Mouse (Mus musculus) lung, adult 18-20 months (tissue): ENCODE data around the gene Snx9.

Experiments
- DNase-seq, 2 experiments: peaks; one replicate each; pipeline ENCODE4 v3.0.0; 2022; ENCODE audit warnings: mixed read lengths in 2 of 2

Gene Snx9

GRCm38 (mm10) chr17:5934554-5935324 is 93.6 kb downstream of the Snx9 start:
- peak; percentile 90 to 92 for DNase-seq

DNA sequence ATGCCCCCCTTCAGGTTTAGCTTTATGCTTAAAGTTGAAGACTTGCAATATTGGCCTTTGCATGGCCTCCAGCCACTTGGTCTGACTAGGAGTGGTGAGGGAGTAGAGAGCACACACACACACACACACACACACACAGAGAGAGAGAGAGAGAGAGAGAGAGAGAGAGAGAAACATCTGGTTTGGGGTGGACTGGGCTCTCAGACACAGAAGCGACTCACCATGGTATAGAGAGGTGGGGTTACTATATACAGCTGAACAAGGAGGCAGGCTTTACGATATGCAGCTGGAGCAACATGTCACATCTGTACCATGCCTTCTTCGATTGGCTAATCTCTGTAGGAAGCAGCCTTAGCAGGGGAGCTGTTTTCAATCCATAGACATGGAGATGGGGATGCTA is 94.6 kb downstream of the Snx9 start:
- DNase-seq = no peak

GRCm38 (mm10) chr17:5936276-5936675 is 95.1 kb downstream of the Snx9 start:
- DNase-seq = peak; percentile 74 to 78

- DNase-seq = peak in 1 of 2 experiments; percentile 30
These were observed 96.3 kb downstream of the Snx9 start for GRCm38 (mm10) chr17:5937441-5937840.

DNA sequence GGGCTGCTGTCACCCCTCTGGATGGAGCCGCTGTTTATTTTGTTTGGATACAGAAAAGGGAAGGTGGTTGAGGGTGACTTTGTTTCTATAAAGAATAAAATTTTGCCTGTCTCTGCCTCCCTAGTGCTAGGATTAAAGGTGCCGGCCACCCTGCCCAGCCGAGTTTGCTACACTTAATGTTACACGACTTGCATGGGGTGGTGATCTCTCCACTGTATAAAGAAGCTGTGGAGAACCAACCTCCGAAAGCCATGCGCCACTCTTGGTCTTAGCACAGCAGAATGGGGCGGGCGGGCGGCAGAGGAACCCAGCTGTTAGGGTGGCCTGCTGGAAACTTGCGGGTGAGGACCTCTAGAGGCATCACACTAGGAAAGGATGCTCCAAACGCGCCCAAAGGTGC is 98.7 kb downstream of the Snx9 start:
- DNase-seq = no peak

- peak; percentile 87 to 90 for DNase-seq
These were observed 99.7 kb downstream of the Snx9 start for GRCm38 (mm10) chr17:5940792-5941191.

DNA sequence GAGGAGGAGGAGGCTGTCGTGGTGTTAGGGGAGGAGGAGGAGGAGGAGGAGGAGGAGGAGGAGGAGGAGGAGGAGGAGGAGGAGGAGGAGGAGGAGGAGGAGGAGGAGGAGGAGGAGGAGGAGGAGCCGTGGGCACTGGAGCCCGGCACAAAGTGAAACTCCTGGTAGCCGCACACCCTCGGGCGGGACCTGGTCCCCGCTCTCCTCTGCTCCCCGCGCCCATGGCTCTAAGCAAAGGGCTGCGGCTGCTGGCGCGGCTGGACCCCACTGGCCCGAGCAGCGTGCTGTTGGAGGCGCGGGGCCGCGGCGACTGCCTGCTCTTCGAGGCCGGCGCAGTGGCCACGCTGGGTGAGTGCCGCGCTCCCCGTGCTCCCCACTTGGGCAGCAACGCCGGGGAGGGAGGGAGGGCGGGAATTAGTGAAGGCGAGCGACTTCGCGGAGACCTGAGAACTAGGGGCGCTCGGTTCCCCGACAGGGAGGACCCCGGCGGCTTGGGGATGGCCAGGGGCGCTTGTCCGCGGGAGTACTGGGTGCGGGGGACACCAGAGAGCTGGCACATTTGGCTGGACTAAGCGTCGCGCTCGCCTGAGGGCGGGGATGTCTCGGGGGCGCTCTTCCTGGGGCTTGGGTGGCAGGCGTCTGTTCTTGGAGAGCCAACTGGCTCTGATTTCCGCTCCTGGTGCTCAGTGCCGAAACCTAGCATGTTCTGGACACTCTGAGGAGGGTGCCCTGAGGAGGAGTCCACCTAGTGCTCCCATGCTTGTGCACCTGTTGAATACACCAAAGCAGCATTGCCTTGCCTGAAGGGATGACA is 100.3 kb downstream of the Snx9 start, which contains the start of gene Synj2:
Synj2 (plus strand) TSS at position 51 of the 814 bp plus-strand sequence.
- peak; percentile 58 to 64 for DNase-seq

GRCm38 (mm10) chr17:5942156-5942555 is 101.0 kb downstream of the Snx9 start:
- no peak for DNase-seq

GRCm38 (mm10) chr17:5943053-5943452 is 101.9 kb downstream of the Snx9 start:
- DNase-seq = no peak

DNA sequence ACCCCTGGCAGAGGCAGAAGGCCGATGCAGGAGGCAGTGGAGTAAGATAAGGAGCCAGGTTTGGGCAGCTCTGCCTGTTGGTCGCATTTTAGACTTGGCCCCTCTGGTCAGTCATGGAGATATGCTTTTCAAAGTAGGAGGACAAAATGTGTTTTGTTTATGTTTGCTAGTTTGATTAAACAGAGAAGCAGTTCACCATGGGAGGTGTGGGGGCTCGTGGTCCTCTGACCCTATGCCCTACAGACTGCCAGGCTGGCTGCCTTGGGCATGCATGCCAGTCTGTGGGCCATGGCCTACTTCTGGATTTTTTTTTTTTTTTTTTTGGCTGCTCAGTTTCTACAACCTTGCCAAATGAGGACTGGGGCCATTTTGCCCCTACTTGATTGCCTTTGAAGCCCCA is 105.9 kb downstream of the Snx9 start:
- no peak for DNase-seq

DNA sequence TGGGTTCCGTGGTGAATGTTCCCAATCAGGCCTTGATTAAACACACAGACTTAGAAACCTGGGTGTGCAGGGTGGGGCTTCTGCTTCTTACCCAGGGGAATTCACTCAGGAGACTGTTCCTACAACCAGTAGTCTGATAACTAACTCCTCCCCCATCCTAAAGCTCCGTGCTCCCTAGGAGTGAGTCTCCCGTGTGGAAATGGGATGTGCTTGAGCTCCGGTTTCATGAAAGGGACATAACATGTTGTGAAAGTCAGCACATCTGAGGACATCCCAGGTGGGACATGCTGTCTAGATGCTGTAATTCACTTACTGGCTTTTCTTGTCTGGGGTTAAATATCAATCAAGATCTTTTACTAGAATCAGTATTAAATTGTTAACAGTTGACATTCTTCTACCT is 111.3 kb downstream of the Snx9 start:
- DNase-seq = no peak

- no peak for DNase-seq
These were observed 115.3 kb downstream of the Snx9 start for GRCm38 (mm10) chr17:5956350-5957000.

GRCm38 (mm10) chr17:5957097-5957496 is 116.0 kb downstream of the Snx9 start:
- DNase-seq = peak in 1 of 2 experiments; percentile 39

- no peak for DNase-seq
These were observed 117.1 kb downstream of the Snx9 start for GRCm38 (mm10) chr17:5958229-5958628.

- DNase-seq = no peak
These were observed 117.5 kb downstream of the Snx9 start for GRCm38 (mm10) chr17:5958636-5959035.

- peak; percentile 64 to 71 for DNase-seq
These were observed 118.0 kb downstream of the Snx9 start for GRCm38 (mm10) chr17:5959096-5959495.

- peak in 1 of 2 experiments; percentile 35 for DNase-seq
These were observed 118.7 kb downstream of the Snx9 start for GRCm38 (mm10) chr17:5959802-5960201.

- DNase-seq = peak in 1 of 2 experiments; percentile 39
These were observed 122.6 kb downstream of the Snx9 start for GRCm38 (mm10) chr17:5963766-5964165.

GRCm38 (mm10) chr17:5965084-5965781 is 124.1 kb downstream of the Snx9 start:
- peak in 1 of 2 experiments; percentile 32 for DNase-seq

GRCm38 (mm10) chr17:5966706-5967105 is 125.6 kb downstream of the Snx9 start:
- DNase-seq = no peak

GRCm38 (mm10) chr17:5968562-5968961 is 127.4 kb downstream of the Snx9 start:
- DNase-seq = peak; percentile 30 to 58

DNA sequence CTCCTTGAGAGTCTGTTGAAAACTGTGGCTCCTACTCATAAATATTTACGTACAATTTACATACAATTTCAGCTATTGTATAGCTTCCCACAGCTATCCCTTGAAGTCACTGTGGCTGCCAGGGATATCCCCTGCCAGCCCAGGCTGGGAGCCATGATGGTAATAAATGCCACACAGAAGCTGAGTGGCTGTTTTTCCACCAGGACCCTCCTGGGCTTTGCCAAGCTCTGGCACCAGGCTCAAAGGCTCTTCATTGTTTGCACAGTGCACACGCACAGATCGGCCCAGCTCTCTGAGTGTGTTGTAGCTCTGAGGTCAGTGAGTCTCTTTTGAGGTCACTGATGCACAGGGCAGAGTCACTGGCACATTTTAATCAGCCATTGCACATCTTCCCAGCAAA is 128.1 kb downstream of the Snx9 start:
- no peak for DNase-seq
